Mouse (Mus musculus) regulatory T cell (primary cell): ENCODE measurements around the gene Nans.

ENCODE experiments used
- in situ Hi-C: fragments of 300-600 bp; cut with MboI, MseI; formaldehyde crosslinking; loops from one replicate; pipeline ENCODE4 v1.15.1; 2025; ENCODE audit warnings: high pct_unique_total_duplicates

The Nans gene

GRCm38 (mm10) chr4:46532926-46533325 is 43.9 kb downstream of the Nans start:
- in situ Hi-C loops: no loop called here

- in situ Hi-C loops: no loop called here
Observed at GRCm38 (mm10) chr4:46533934-46534720, 45.1 kb downstream of the Nans start.

DNA sequence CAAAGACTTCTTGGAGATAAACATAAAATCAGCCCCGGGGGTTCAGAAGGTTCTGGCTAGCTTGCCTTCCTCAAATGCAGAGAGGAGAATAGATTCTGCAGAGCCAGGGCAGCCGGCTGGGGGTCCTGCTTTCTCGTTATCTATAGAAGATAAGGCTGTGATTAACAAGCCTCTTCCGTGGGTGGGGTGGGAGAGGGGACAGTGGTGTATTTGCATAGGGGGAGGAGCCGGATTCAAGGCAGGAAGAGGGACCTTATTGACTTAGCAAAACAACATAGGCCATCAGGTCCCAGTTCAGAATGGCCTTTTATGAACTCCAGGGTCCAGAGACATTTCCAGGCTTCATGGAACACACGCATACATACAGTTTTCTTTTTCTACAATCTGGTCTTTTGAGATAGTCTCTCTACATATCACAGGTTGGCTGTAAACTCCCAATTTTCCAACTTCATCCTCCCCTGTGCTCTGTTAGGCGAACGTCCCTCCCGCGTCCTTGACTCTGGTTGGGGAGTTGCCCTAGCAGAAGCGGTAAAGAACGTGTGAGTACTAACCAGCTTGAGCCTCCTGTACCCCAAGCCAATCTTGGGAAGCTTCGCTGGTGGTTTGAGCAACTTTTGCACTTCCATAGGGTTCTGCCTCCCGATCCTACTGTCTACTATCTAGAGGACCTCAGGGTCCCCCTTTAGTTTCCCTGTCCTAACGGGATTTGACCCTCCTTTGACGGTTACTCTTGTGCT is 46.2 kb downstream of the Nans start:
- in situ Hi-C loops: no loop called here

DNA sequence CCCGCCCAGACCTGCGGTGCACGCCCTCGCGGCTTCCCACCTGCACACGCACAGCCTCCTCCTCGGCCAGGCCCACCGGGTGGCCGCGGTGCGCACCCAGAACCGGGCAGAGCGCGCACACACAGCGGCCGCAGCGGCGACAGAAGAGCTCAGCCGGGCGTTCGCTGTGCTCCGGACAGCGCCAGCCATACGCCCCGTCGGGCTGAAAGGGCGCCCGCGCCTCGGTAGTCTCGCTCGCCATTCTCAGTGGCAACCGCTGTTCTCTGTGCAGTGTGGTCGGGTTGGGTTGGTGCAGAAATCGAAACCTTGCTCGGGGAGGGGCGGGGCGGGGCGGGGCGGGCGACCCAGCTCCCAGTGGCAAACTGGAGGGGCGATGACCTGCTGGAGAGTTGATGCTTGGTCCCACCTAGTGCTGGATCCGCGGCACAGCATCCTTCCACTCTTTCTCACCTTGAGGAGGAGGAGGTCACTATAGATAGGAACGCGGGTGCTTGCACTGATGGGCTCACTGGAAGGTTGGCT is 46.9 kb downstream of the Nans start, which contains the start of gene Trim14:
Trim14 (minus strand) TSS at position 302 of the 522 bp plus-strand sequence.
- in situ Hi-C loops: no loop called here

DNA sequence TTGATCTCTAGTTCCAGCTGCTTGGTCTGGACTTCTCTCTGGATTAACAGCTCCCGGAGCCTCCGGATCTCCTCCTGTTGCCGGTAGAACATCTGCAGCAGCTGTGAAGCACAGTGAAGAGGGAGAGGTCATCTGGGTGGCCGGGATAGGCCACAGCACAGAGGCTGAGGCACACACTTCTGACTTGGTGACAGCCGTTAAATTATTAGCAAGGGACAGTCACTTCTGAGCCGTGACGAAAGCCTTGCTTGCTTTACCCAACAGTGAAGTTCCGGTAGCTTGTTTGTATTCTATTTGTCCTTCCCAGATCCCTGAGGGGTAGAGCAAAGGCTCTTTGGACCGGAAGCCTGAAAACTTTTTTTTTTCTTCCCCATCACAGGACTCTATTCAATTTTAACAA is 50.1 kb downstream of the Nans start:
- in situ Hi-C loops: no loop called here

DNA sequence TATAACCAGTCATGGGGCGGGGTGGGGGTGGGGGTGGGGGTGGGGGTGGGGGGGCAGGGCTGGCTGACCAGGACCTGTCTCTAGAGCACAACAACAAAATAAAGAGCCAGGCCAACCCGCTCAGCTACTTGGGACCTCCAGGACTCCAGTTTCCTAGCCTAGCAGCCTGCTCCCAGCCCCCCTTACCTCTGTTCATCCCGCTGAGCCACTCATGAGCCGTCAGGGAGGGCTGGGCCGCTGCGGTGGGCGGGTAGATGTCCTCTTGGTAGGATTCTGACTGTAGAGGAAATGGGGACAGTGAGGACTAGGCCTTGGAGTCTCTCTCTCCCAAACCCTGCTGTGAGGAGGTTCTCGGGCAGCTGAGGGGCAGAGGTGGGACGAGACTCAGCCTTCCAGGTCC is 52.7 kb downstream of the Nans start:
- in situ Hi-C loops: loop anchor here (5.0 to 10.0 kb wide), 4 partner anchors 53 to 1423 kb away; partner anchors contain the start of gene Tbc1d2

GRCm38 (mm10) chr4:46543366-46544050 is 54.5 kb downstream of the Nans start:
- in situ Hi-C loops: loop anchor here (5.0 to 10.0 kb wide), 4 partner anchors 51 to 1421 kb away; partner anchors contain the start of gene Tbc1d2

GRCm38 (mm10) chr4:46544313-46544712 is 55.3 kb downstream of the Nans start:
- in situ Hi-C loops: loop anchor here (5.0 to 10.0 kb wide), 4 partner anchors 50 to 1420 kb away; partner anchors contain the start of gene Tbc1d2

DNA sequence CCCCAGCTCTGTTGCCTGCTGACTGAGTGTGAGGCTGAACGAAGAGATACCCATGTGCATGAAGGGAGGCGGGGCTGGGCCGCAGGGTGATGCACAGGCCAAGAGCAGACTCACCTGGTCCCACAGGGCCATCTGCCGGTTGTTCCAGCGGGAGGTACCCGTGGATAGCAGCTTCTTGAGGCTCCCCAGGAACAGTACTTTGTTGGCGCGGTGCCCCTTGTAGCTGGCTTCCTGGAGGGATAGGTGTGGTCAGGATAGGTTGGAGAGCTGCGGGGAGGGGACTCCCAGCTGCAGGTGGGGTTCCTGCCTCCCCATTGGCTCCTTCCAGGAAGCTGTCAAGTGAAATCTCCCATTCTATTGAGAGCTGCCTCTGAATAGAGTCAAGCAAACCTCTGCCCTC is 56.5 kb downstream of the Nans start:
- in situ Hi-C loops: loop anchor here (10.0 kb wide), 3 partner anchors 49 to 1419 kb away; no protein-coding TSS in a partner anchor

DNA sequence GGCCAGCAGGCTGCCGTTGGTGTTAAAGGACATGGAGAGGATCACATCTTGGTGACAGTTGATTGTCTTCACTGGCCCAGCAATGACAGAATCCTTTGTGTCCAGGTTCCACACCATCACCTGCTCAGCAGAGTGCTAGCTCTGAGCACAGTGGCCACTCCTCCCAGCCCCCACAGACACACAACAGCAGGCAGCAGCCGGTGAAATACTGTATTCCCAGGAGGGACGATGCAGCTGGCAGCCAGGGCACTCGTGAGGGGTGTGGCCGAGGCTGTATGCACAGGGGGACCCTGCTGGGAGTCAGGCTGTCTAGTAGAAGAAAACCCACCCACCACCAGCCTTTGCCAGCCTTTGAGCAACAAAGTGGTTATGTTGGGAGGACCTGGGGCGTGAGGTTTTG is 57.7 kb downstream of the Nans start:
- in situ Hi-C loops: loop anchor here (10.0 kb wide), 3 partner anchors 48 to 1418 kb away; no protein-coding TSS in a partner anchor

GRCm38 (mm10) chr4:46549979-46550378 is 60.9 kb downstream of the Nans start:
- in situ Hi-C loops: loop anchor here (10.0 kb wide), 3 partner anchors 45 to 1415 kb away; no protein-coding TSS in a partner anchor

DNA sequence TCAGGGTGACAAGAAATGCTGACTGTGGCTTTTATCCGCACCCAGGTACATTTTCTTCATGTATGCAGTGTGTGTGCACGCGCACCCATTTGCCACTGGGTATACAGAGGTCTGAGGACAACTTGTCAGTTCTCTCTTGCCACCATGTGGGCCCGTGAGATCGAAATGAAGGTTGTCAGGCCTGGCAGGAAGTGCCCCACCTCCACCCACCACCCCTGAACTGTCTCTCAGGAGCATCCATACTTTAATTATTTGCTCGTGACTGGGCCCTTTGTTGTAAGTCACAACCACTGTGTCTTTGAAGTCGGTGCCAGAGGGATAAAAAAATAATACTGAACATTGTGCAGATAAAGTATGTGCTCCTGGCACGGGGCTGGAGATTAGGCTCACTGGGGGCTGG is 61.4 kb downstream of the Nans start:
- in situ Hi-C loops: no loop called here
